Mouse (Mus musculus) liver, postnatal 0 days (tissue): ENCODE results near the gene Plcb3.
"Not testable (repeated sequence)": the region's sequence is repeated elsewhere in the genome, so short reads cannot be mapped to it uniquely, and the experiment has no call there.

Experiments
- CTCF ChIP-seq: sonication (generic); IDR thresholded peaks from 2 replicates; pipeline ENCODE4 v1.5.1; 2016; ENCODE audit warnings: antibody characterized with exemption, low read depth
- EP300 ChIP-seq: IDR thresholded peaks from 2 replicates; pipeline ENCODE4 v1.6.1; 2016; ENCODE audit warnings: antibody characterized with exemption, low read depth, mild to moderate bottlenecking

GRCm38 (mm10) chr19:6910306-6910705 lies 66.0 kb downstream of the Plcb3 start:
- not testable (repeated sequence) for TF ChIP-seq CTCF, EP300
